Mouse (Mus musculus) cerebellum, postnatal 36 days (tissue): ENCODE measurements around the gene Arhgap22.

Experiments used
- DNase-seq, 2 experiments: peaks; one replicate each; pipeline ENCODE4 v3.0.0; 2021 to 2022; ENCODE audit warnings: mixed read lengths in 2 of 2

The Arhgap22 gene

DNA sequence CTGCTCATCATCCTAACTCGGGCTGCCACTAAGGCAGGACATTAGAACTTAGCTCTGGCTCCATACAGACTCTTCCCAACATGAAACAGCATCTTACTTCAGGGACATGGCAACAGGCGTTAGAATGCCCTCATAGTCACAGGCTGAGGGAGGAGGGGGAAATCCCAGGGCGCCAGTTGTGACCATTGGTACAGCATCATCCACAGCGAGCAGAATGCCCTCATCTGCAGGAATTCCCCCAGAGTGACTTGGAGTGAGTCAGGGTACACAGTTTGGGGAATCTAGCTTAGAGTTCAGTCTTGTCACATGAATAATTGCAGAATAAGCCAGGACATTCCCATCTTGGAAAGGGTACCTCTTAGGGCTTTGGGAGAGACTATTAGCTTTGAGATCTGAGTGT is 74.1 kb downstream of the Arhgap22 start:
- DNase-seq, result no peak

DNA sequence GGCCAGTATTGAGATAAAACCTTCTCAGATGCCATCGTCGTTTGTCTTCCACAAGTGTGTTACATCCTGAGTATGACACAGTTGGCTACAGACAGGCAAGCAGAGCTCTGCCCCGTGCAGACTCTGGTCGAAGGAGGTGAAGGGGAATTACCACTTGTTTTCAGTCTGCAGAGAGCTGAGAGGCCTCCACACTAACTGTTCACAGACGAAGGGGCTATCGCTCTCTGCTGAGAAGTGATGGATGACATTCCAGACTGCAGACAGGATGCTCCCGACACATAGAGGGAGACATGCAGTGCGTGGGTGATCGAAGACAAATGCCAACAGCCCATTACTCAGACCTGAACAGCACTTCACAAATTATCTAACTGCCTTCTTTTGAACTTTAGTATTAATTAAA is 76.2 kb downstream of the Arhgap22 start:
- no peak for DNase-seq

DNA sequence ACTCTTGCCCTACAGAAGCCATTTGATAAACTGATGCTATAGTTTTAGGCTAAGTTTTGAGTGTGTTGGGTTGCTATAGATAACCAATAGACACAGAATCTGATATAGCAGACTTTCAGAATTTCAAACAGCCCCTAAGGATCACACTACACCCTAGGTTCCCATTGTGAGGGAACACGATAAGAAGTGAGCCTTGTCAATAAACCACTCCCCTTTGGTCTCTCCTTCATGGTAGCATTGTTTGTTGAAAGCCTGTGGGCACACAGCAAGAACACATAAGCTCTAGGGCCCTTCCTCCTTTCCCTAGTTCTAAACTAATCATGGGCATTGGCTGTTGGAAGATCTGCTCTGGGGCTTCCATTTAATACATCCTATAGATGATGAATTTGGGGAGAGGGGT is 80.7 kb downstream of the Arhgap22 start:
- no peak for DNase-seq

GRCm38 (mm10) chr14:33296698-33297341 is 83.0 kb downstream of the Arhgap22 start:
- DNase-seq, result no peak

DNA sequence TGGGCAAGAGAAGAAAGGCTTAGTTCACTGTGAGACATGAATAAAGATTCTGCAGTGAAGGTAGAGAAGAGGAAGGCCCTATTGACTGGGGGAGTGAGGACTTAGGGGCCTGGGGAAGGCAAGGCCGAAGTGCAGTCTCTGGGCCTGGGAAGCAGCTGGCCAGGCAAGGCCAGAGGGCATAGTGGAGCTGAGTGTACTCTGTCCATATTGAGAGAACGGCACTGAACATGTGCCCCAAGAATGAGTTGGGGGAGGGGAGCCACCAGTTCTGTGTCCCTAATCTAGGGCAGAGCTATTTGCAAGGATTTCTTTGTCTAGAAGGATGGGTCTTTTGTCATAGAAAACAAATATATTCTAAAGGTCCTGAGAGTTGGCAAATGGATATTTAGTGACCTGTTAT is 86.8 kb downstream of the Arhgap22 start:
- no peak for DNase-seq

DNA sequence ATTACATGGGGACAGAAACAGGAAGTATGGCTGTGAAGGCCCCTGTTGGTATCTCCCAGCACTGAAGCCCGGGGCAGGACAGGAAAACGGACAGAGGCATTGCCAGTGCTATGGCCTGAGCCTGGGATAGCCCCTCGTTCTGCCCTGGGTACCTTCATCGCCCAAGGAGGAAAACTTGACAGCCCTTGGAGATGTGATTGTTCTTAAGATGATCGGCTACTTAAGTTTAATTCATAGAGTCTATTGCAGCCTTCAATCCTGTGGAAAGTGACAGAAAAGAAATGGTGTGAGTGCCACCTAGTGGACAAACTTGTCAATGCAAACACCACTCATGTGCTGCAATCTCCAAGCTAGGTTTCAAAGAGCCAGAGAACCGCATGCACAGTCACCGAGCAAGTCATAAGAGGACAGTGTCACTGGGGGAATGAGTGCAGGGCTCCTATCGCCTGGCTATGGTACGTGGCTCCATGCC is 89.6 kb downstream of the Arhgap22 start:
- peak; percentile 72 to 88 for DNase-seq

- DNase-seq, result no peak
These were observed 91.9 kb downstream of the Arhgap22 start for GRCm38 (mm10) chr14:33305645-33306281.

- no peak for DNase-seq
These were observed 96.9 kb downstream of the Arhgap22 start for GRCm38 (mm10) chr14:33310719-33311118.

GRCm38 (mm10) chr14:33312309-33312708 is 98.5 kb downstream of the Arhgap22 start:
- DNase-seq, result no peak

DNA sequence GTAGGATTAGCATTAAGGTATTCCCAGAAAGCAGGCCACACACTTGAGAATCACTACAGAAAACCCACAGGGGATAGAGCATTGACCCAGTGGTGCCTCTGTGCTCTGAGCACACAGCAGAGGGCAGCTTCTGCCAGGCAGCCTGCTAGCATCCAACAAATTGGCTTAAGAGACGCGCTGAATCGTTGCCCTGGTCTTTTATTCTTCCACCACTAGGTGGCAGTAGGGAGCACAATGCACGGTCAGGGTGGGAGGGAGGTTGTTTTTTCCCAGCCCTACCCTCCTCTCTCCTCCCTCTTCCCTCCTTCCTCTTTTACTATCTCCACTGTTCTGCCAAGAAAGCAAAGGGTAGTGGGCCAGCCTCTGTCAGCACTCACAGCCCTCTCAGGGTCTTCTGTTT is 99.8 kb downstream of the Arhgap22 start:
- peak; percentile 60 to 67 for DNase-seq

GRCm38 (mm10) chr14:33314160-33314559 is 100.3 kb downstream of the Arhgap22 start:
- DNase-seq, result no peak

DNA sequence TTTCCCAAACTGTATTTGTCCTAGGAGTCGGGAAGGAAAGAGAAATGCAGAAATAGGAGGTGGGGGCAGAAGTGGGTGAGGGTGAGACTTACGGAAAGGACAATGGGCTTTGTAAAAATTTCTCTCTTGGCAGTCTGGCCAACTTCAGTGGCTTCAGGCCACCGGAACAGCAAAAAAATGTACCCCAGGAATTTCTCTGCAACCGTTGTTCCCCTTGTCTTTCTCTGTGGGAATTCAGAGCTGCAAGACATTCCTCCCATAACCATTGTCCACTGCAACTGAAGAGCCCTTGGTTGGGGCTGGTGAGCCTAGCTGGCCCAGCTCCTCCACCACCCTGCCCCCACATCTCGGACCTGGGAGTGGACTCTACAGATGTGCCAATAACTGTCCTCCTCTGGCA is 101.3 kb downstream of the Arhgap22 start:
- DNase-seq, result no peak

DNA sequence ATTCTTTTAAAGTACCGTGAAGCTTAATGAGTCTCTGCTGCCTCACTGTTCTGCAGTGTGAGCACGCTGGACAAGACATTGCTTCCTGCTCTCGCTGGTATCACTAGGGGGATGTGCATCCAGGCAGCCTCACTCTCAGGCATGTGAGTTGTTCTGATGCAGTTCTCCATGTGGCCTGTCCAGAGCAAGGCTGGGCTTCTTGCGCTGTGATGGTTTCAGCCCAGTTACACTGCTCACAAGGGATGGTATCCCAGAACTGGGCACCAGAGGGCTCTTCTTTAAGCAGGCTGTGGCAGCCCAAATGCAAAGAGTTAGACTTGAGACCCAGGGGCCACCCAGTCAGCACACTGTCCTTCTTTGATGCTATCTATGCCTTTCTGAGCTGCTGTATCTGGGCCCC is 101.9 kb downstream of the Arhgap22 start:
- no peak for DNase-seq

DNA sequence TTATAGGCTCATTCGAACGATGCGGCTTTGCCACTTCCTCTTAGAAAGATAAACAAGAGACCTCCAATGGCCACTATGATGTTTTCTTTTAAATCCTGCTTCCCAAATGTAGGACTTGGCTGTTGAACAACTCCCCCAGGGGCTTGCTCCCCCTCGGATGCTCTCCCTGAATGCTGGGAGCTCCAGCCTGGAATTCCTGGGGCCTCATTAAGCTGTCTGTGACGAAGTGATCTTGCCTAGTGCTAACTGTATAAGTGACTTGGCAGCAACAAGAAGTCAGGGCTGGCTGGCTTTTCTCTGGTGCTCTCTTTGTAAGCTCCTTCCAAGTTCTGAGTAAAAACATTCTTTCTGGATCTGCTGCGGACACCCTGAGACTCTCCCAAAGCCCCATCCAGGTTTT is 104.1 kb downstream of the Arhgap22 start:
- no peak for DNase-seq

DNA sequence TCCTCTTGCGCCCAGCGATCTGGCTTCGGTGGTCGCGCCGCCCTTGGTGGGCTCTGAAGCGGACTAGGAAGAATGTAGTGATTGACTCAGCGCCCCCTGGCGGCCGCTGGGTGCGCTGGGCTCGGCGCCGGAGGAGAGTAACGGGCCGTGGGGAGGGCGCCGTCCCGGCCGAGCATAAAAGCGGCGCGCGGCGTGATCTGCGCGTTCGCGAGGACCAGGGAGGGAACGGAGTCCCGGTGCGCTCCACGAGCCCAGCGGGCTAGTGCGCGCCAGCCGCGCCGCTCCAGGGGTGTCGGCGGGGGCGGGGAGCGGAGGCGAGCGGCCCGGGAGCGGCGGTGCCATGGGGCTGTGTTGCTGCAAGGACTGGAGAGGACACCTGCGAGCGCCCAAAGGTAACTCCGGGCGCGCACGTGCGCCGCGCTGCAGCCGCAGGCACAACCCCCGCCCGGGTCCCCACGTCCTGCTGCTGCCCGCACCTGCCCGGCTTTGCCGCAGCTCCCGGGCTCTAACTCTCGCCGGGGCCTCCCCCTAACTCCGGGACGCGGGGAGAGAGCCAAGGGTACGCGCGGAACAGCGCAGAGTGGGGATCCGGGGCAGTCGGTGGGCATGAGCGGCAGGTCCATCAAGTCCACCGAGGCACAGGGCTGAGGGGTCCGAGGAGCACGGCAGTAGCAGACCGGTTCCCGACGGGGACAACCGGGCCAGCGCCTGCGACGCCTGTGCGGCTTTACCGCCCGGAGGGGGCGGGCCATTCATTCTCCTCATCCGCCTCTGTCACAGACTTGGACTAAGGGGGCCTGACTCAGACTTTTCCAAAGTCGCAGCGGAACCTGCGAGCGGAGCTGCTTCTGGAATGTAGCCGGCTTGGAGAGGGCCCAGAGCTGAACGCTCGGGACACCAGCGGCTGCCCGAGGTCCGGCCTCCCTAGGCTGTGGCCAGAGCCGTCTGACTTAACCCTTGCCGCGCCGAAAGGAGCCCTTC is 106.0 kb downstream of the Arhgap22 start:
- peak; percentile 54 to 56 for DNase-seq

- no peak for DNase-seq
These were observed 107.0 kb downstream of the Arhgap22 start for GRCm38 (mm10) chr14:33320856-33321255.

DNA sequence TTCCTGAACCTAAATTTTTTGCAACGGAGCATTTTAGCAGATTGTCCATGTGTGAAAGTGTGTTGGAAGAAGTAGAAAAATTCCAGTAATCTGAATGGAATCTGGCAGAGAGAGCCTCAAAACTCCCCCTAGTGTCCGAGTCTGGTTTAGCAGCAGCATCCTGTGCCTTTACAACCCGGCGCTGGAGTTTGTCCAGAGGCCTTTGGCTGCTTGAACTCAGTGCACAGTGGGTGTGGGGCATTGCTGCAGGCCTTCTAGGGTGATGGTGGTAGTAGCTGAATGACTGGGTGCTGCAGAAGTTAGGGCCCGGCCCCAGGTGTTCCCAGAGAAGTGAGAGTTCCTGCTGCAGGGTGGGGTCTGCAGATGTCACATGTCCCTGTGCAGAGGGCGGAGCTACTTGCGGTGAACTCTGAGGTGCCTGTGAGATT is 108.8 kb downstream of the Arhgap22 start:
- DNase-seq, result peak; percentile 73 to 79

GRCm38 (mm10) chr14:33324556-33324955 is 110.7 kb downstream of the Arhgap22 start:
- no peak for DNase-seq

- DNase-seq, result no peak
These were observed 114.5 kb downstream of the Arhgap22 start for GRCm38 (mm10) chr14:33328369-33328768.

DNA sequence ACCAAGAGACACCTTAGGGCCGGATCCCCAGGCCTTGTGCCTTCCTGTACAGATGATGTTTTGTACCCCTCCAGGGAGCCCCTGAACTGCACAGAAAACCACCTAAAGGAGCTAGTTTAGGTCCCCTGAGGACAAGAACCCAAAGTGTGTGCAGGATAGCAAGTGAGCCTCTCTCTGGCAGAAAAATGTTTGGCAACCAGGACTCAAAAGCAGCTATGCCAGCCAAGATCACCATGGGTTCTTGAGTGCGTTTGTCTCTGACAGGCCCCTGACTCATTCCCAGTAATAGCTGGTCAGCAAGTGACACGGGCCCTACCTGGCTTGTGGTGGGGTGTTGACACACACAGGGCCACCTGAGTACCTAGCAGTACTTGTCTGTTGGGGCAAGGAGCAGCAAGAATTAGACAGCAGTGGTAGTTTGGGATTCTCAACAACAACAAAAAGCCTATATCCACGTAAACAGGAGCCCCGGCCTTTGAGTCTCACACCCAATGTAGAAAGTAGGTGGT is 115.5 kb downstream of the Arhgap22 start:
- no peak for DNase-seq

- DNase-seq, result no peak
These were observed 117.2 kb downstream of the Arhgap22 start for GRCm38 (mm10) chr14:33330986-33331385.

- DNase-seq, result no peak
These were observed 117.8 kb downstream of the Arhgap22 start for GRCm38 (mm10) chr14:33331627-33332026.

DNA sequence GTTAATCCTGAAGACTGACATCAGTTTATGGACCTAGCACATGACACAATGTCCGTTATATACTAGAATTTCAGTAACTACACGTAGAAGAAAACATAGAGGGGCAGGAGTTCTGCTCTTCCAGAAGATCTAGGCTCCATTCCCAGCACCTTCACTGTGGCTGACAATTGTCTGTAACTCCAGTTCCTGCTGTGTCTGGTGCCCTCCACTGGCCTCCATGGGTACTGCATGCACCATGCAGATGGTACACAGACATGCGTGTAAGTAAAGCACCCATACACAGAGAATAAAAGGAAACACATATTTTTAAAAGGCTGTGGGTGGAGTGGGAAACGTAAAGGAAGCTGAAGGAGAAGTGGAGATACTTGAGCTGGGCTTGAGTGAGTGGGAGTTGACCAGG is 120.0 kb downstream of the Arhgap22 start:
- DNase-seq, result no peak
